Mouse (Mus musculus): Measurements from ENCODE around the gene Mtap.

The Mtap gene

GRCm38 (mm10) chr4:89137542-89138360 is 829 bp downstream of the Mtap start:
- peak; percentile 37 for DNase-seq (ENCODE audit: low spot score)

- DNase-seq (ENCODE audit: low spot score): no peak
Measured at GRCm38 (mm10) chr4:89138361-89138651, 1.4 kb downstream of the Mtap start.

- peak; percentile 74 for DNase-seq (ENCODE audit: low spot score)
Measured at GRCm38 (mm10) chr4:89140832-89141231, 3.9 kb downstream of the Mtap start.

GRCm38 (mm10) chr4:89145409-89145808 is 8.5 kb downstream of the Mtap start:
- peak; percentile 61 for DNase-seq (ENCODE audit: low spot score)

GRCm38 (mm10) chr4:89146291-89146690 is 9.4 kb downstream of the Mtap start:
- DNase-seq (ENCODE audit: low spot score): peak; percentile 56

- DNase-seq (ENCODE audit: low spot score): no peak
Measured at GRCm38 (mm10) chr4:89149261-89149660, 12.3 kb downstream of the Mtap start.

- no peak for DNase-seq (ENCODE audit: low spot score)
Measured at GRCm38 (mm10) chr4:89161389-89161788, 24.5 kb downstream of the Mtap start.

GRCm38 (mm10) chr4:89162496-89162895 is 25.6 kb downstream of the Mtap start:
- DNase-seq (ENCODE audit: low spot score): no peak

- no peak for DNase-seq (ENCODE audit: low spot score)
Measured at GRCm38 (mm10) chr4:89163613-89164012, 26.7 kb downstream of the Mtap start.

GRCm38 (mm10) chr4:89164681-89165080 is 27.8 kb downstream of the Mtap start:
- DNase-seq (ENCODE audit: low spot score): no peak

- no peak for DNase-seq (ENCODE audit: low spot score)
Measured at GRCm38 (mm10) chr4:89168877-89169276, 32.0 kb downstream of the Mtap start.

- DNase-seq (ENCODE audit: low spot score): no peak
Measured at GRCm38 (mm10) chr4:89169739-89170138, 32.8 kb downstream of the Mtap start.

- DNase-seq (ENCODE audit: low spot score): no peak
Measured at GRCm38 (mm10) chr4:89170931-89171330, 34.0 kb downstream of the Mtap start.

GRCm38 (mm10) chr4:89172873-89173605 is 36.1 kb downstream of the Mtap start:
- no peak for DNase-seq (ENCODE audit: low spot score)

- DNase-seq (ENCODE audit: low spot score): no peak
Measured at GRCm38 (mm10) chr4:89177514-89178307, 40.8 kb downstream of the Mtap start.

- no peak for DNase-seq (ENCODE audit: low spot score)
Measured at GRCm38 (mm10) chr4:89180121-89180520, 43.2 kb downstream of the Mtap start.

- no peak for DNase-seq (ENCODE audit: low spot score)
Measured at GRCm38 (mm10) chr4:89181656-89182055, 44.7 kb downstream of the Mtap start.

GRCm38 (mm10) chr4:89182486-89182885 is 45.6 kb downstream of the Mtap start:
- DNase-seq (ENCODE audit: low spot score): no peak

- no peak for DNase-seq (ENCODE audit: low spot score)
Measured at GRCm38 (mm10) chr4:89195481-89195880, 58.6 kb downstream of the Mtap start.

GRCm38 (mm10) chr4:89197128-89197527 is 60.2 kb downstream of the Mtap start:
- no peak for DNase-seq (ENCODE audit: low spot score)

- DNase-seq (ENCODE audit: low spot score): no peak
Measured at GRCm38 (mm10) chr4:89200806-89201205, 63.9 kb downstream of the Mtap start.

- no peak for DNase-seq (ENCODE audit: low spot score)
Measured at GRCm38 (mm10) chr4:89209310-89209709, 72.4 kb downstream of the Mtap start.

GRCm38 (mm10) chr4:89210314-89210713 is 73.4 kb downstream of the Mtap start:
- no peak for DNase-seq (ENCODE audit: low spot score)
